Mouse (Mus musculus) stomach, embryonic 16.5 days (tissue): ENCODE measurements around the gene Ldlrad1. TPM values are rescaled to one million over a fixed set of nuclear protein-coding genes. Genes with fewer than 3 reads are reported as not detected.

Experiments used
- polyA plus RNA-seq: library from polyadenylated mRNA; unstranded; fragments of >200 nt; fragmentation: Nextera tagmentation; extraction: Ambion mirVana; gene quantifications from 2 replicates; pipeline ENCODE4 v1.2.1, GENCODE M21; 2015

The Ldlrad1 gene
- polyA plus RNA-seq, 1 experiment from 2014 or later, result not detected

Other genes starting within 250 kb of the Ldlrad1 start
- gene Mrpl37, start 142.3 kb upstream of the Ldlrad1 start, polyA plus RNA-seq, result 88.2 and 91.8 TPM in 2 replicates
- 7.5 and 9.3 TPM in 2 replicates for gene Cyb5rl, start 142.2 kb upstream of the Ldlrad1 start, polyA plus RNA-seq
- gene Cdcp2, start 112.3 kb upstream of the Ldlrad1 start, polyA plus RNA-seq, result not detected in 2 replicates
- gene Tmem59, start 30.8 kb upstream of the Ldlrad1 start, polyA plus RNA-seq, result 442 and 466 TPM in 2 replicates
- gene Tceanc2, start 30.1 kb upstream of the Ldlrad1 start, polyA plus RNA-seq, result 17.9 and 25.2 TPM in 2 replicates
- 52.7 TPM in 2 replicates for gene Lrrc42, start 44.4 kb downstream of the Ldlrad1 start, polyA plus RNA-seq
- 28.1 and 39.1 TPM in 2 replicates for gene Hspb11, start 44.4 kb downstream of the Ldlrad1 start, polyA plus RNA-seq
- gene Dio1, start 98.0 kb downstream of the Ldlrad1 start, polyA plus RNA-seq, result 0.39 and 0.80 TPM in 2 replicates
- gene Yipf1, start 105.2 kb downstream of the Ldlrad1 start, polyA plus RNA-seq, result 58.6 and 58.9 TPM in 2 replicates
- 24.7 and 27.0 TPM in 2 replicates for gene Ndc1, start 158.6 kb downstream of the Ldlrad1 start, polyA plus RNA-seq
- gene Glis1, start 225.4 kb downstream of the Ldlrad1 start, polyA plus RNA-seq, result 0.21 and 0.87 TPM in 2 replicates